Mouse (Mus musculus): Measurements from ENCODE around the gene F5.

- no peak for TF ChIP-seq CTCF (conservative IDR thresholded peaks at IDR 0.05; ENCODE audit: low read length)
- TF ChIP-seq POU5F1 (IDR thresholded peaks at IDR 0.05; ENCODE audit: borderline replicate concordance, low read length) = no peak
These were observed 11.1 kb downstream of the F5 start for GRCm38 (mm10) chr1:164162745-164163144.

All from E14TG2a.4 (cell line).